Mouse (Mus musculus): Measurements from ENCODE around the gene Zfp286. TPM values are rescaled to one million over a fixed set of nuclear protein-coding genes. Genes with fewer than 3 reads are reported as not detected.
A peak's percentile ranks its signal among the peaks of the same experiment; 100 is the strongest.

The Zfp286 gene
- polyA plus RNA-seq, 1 experiment from 2014 or later: 1.7 TPM

- POLR2A ChIA-PET: interaction anchor here (0.7 to 1.1 kb wide), 3 partner anchors 8 to 217 kb away, joined by 3 to 4 read pairs (median 3); no protein-coding TSS in a partner anchor
- ATAC-seq (peak; percentile 92), DNase-seq (ENCODE audit: low read depth, low spot score) (peak; percentile 64)
- no peak for TF ChIP-seq CTCF (IDR thresholded peaks at IDR 0.05)
- CTCF ChIA-PET: interaction anchor here (1.2 to 1.5 kb wide), 2 partner anchors 15 to 28 kb away, joined by 3 to 4 read pairs; no protein-coding TSS in a partner anchor
- in situ Hi-C loops (cut with MboI; ENCODE audit: low pct_unique_long_range_greater_than_20kb): no loop called here
- no peaks in the 10 kb centered on the region for H3K27me3 ChIP-seq
Measured at GRCm38 (mm10) chr11:62820059-62820541, 30.8 kb upstream of the Zfp286 start, which contains the start of gene Trim16. Trim16 (plus strand) TSS chr11:62820231.

- ChIA-PET CTCF (interaction anchor here (1.5 kb wide), 1 partner anchor 14 kb away, joined by 4 read pairs; no protein-coding TSS in a partner anchor), POLR2A (interaction anchor here (0.7 to 0.9 kb wide), 2 partner anchors 11 to 216 kb away, joined by 3 read pairs; no protein-coding TSS in a partner anchor)
- no peak for ATAC-seq
- TF ChIP-seq CTCF (IDR thresholded peaks at IDR 0.05): no peak
- H3K27me3 ChIP-seq: no peaks in the 10 kb centered on the region
- DNase-seq (ENCODE audit: low read depth, low spot score): no peak
- in situ Hi-C loops (cut with MboI; ENCODE audit: low pct_unique_long_range_greater_than_20kb): no loop called here
Measured at GRCm38 (mm10) chr11:62819059-62819686, 29.9 kb upstream of the Zfp286 start.

- DNase-seq (ENCODE audit: low read depth, low spot score): no peak
- ChIA-PET CTCF (no interaction called here), POLR2A (no interaction called here)
- no peak for ATAC-seq
- no peaks in the 10 kb centered on the region for H3K27me3 ChIP-seq
- no peak for TF ChIP-seq CTCF (IDR thresholded peaks at IDR 0.05)
- in situ Hi-C loops (cut with MboI; ENCODE audit: low pct_unique_long_range_greater_than_20kb): no loop called here
Measured at GRCm38 (mm10) chr11:62816591-62816990, 27.3 kb upstream of the Zfp286 start.

DNA sequence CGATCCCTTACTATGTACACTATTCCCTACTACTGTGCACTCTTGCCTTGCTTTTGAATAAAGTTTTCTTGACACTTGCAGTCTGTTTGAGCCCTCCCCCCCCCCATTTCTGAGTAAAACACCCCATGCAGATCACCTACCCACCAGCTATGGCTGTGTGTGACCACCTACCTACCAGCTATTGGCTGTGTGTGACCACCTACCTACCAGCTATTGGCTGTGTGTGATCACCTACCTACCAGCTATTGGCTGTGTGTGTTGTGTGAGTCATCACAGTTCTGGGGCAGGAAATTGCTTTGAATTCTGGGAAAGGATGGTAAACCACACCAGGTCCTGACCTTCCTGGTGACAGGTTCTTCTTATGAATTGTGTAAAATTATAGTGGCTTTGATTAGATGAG lies 26.2 kb upstream of the Zfp286 start:
- ChIA-PET POLR2A (interaction anchor here (0.6 kb wide), 1 partner anchor 48 kb away, joined by 3 read pairs; no protein-coding TSS in a partner anchor), CTCF (no interaction called here)
- no peak for DNase-seq (ENCODE audit: low read depth, low spot score)
- no peak for ATAC-seq
- H3K27me3 ChIP-seq: no peaks in the 10 kb centered on the region
- TF ChIP-seq CTCF (IDR thresholded peaks at IDR 0.05): no peak
- in situ Hi-C loops (cut with MboI; ENCODE audit: low pct_unique_long_range_greater_than_20kb): no loop called here

DNA sequence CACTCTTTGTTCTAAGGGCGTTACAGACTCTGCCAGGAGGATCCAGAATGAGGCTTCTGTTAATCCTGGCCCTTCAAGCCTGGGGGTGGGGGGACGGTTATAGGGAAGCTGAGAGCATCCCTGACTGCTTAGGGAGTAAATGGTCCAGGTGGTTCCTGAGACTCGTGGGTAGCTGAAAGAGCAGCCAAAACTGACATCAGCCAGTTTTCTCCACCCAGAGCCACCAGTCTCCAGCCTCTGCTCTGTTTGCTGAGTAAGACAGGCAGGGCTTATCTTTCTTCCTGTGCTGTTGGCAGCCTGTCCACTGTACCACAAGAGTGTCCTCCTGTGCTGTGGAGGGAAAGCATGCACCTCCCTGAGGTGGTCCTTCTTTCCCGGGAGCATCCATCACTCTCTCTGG lies 25.4 kb upstream of the Zfp286 start:
- ChIA-PET POLR2A (no interaction called here), CTCF (no interaction called here)
- H3K27me3 ChIP-seq: no peaks in the 10 kb centered on the region
- in situ Hi-C loops (cut with MboI; ENCODE audit: low pct_unique_long_range_greater_than_20kb): no loop called here
- DNase-seq (ENCODE audit: low read depth, low spot score): no peak
- no peak for ATAC-seq
- no peak for TF ChIP-seq CTCF (IDR thresholded peaks at IDR 0.05)

DNA sequence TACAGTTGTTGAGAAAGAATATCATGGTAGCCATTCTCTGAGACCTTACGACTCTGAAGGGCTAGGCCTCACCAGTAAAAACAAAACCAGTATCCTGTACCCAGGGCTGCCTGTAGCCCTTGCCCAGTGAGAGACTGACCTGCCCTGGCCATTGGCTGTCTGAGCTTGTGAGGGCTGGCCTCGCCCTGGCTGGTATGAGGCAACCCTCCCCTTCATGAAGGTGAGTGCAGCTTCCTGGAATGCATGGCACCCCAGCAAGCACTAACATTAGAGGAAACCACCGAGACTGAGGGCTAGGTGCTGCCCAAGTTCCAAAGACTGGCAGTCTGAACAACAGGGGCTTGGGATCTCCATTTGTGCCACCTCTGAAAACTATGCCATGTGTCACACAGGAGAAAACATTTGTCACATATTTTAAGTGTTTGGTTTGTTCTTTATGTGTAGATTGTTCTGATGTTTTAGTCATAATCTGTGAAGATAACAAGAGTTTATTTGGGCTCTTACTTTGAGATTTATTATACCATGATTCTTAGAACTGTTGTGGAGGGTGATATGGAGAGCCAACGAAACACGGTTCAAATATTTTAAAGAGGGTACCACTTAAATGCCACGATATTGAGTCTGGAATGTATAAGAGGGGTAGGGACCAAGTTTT lies 24.8 kb upstream of the Zfp286 start:
- ChIA-PET CTCF (no interaction called here), POLR2A (no interaction called here)
- no peaks in the 10 kb centered on the region for H3K27me3 ChIP-seq
- DNase-seq (ENCODE audit: low read depth, low spot score) (no peak), ATAC-seq (peak; percentile 60)
- no peak for TF ChIP-seq CTCF (IDR thresholded peaks at IDR 0.05)
- in situ Hi-C loops (cut with MboI; ENCODE audit: low pct_unique_long_range_greater_than_20kb): no loop called here

DNA sequence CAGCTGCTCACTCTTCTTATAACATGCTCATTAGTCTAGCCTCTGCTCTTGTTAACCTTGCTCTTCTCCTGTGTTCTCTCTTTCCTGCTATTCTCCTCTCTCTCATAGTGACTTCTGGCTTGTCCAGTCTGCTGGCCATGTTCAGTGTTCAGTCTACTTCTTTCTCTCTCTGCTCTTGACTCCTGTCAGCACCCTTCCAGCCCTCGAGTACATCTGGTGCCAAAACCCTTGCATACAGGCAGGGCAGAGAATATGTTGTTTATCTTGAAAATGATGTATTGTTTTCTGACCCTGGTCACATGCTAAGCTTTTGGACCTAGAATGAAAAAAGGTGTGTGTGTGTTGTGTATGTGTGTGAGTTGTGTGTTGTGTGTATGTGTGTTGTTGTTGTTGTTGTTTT lies 24.2 kb upstream of the Zfp286 start:
- no peaks in the 10 kb centered on the region for H3K27me3 ChIP-seq
- no peak for TF ChIP-seq CTCF (IDR thresholded peaks at IDR 0.05)
- DNase-seq (ENCODE audit: low read depth, low spot score): no peak
- no peak for ATAC-seq
- POLR2A ChIA-PET: no interaction called here
- in situ Hi-C loops (cut with MboI; ENCODE audit: low pct_unique_long_range_greater_than_20kb): no loop called here
- CTCF ChIA-PET: no interaction called here

GRCm38 (mm10) chr11:62812268-62812667 lies 23.0 kb upstream of the Zfp286 start:
- no peaks in the 10 kb centered on the region for H3K27me3 ChIP-seq
- no peak for ATAC-seq
- ChIA-PET POLR2A (interaction anchor here (1.5 kb wide), 1 partner anchor 8 kb away, joined by 4 read pairs; the partner anchor contains the start of gene Trim16), CTCF (interaction anchor here (1.3 kb wide), 1 partner anchor 41 kb away, joined by 3 read pairs; no protein-coding TSS in a partner anchor)
- TF ChIP-seq CTCF (IDR thresholded peaks at IDR 0.05): no peak
- in situ Hi-C loops (cut with MboI; ENCODE audit: low pct_unique_long_range_greater_than_20kb): no loop called here
- DNase-seq (ENCODE audit: low read depth, low spot score): no peak

DNA sequence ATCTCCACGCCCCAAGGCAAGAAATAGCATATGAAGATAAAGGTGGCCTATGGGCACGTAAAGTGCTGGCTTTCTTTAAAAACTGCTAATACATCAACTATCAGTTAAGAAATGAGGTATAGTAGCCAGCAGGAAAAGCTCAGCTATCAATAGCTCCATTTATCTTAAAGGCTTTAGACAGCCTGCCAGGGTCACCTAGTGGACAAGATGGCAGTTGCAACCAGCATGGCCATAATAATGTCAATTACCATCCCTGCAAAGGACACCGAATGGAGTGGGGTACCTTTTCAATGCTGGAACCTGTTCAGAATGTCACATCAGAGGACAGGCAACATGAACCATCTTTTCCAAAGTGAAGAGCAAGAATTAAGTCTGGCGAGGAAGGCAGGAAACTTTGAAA lies 19.9 kb upstream of the Zfp286 start:
- no peaks in the 10 kb centered on the region for H3K27me3 ChIP-seq
- DNase-seq (ENCODE audit: low read depth, low spot score) (no peak), ATAC-seq (no peak)
- in situ Hi-C loops (cut with MboI; ENCODE audit: low pct_unique_long_range_greater_than_20kb): no loop called here
- POLR2A ChIA-PET: no interaction called here
- CTCF ChIA-PET: interaction anchor here (0.9 to 1.4 kb wide), 3 partner anchors 29 to 53 kb away, joined by 3 to 4 read pairs (median 3); no protein-coding TSS in a partner anchor
- peak; percentile 50 for TF ChIP-seq CTCF (IDR thresholded peaks at IDR 0.05)

- DNase-seq (ENCODE audit: low read depth, low spot score): no peak
- no peak for ATAC-seq
- POLR2A ChIA-PET: no interaction called here
- CTCF ChIA-PET: no interaction called here
- no peaks in the 10 kb centered on the region for H3K27me3 ChIP-seq
- in situ Hi-C loops (cut with MboI; ENCODE audit: low pct_unique_long_range_greater_than_20kb): no loop called here
- TF ChIP-seq CTCF (IDR thresholded peaks at IDR 0.05): no peak
Measured at GRCm38 (mm10) chr11:62807965-62808364, 18.7 kb upstream of the Zfp286 start.

DNA sequence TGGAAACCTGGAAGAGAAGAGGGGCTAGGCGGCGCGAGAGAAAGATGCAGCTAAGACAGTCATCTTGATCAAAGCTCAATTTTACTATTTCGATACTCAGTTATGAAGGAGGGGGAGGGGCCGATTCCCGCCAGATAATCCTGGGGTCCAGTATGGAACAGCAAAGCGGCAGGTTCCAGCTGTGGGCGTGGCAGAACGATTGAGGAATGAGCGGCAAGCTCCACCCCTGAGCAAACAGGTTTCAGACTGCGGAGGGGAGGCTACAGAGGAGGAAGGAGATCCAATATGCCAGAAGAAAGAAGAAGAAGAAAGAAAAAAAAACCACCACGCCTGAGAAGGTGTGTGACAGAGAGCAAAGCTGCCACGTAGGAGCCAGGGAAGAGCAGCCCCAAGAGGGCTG lies 14.9 kb upstream of the Zfp286 start:
- ChIA-PET CTCF (interaction anchor here (1.9 kb wide), 1 partner anchor 16 kb away, joined by 4 read pairs; the partner anchor contains the start of gene Trim16), POLR2A (no interaction called here)
- no peak for DNase-seq (ENCODE audit: low read depth, low spot score)
- peaks cover 9% of the 10 kb centered on the region for H3K27me3 ChIP-seq
- no peak for TF ChIP-seq CTCF (IDR thresholded peaks at IDR 0.05)
- in situ Hi-C loops (cut with MboI; ENCODE audit: low pct_unique_long_range_greater_than_20kb): no loop called here
- ATAC-seq: no peak
